Mouse (Mus musculus): Measurements from ENCODE around the gene Olfr68.
"Not testable (repeated sequence)": the region's sequence is repeated elsewhere in the genome, so short reads cannot be mapped to it uniquely, and the experiment has no call there.

Olfr68 gene

GRCm38 (mm10) chr7:103767687-103768086 is 11.8 kb downstream of the Olfr68 start:
- DNase-seq (ENCODE audit: low spot score) = not testable (repeated sequence)

- DNase-seq (ENCODE audit: low spot score) = not testable (repeated sequence)
Observed at GRCm38 (mm10) chr7:103762212-103762611, 17.3 kb downstream of the Olfr68 start.

GRCm38 (mm10) chr7:103757233-103757632 is 22.3 kb downstream of the Olfr68 start, which contains the start of gene Olfr630:
TSS of gene Olfr630 (minus strand) at chr7:103757333.
- no peak for DNase-seq (ENCODE audit: low spot score)

- no peak for DNase-seq (ENCODE audit: low spot score)
Observed at GRCm38 (mm10) chr7:103744843-103745242, 34.7 kb downstream of the Olfr68 start, which contains the start of gene Olfr629. TSS of gene Olfr629 (minus strand) at chr7:103744943.

GRCm38 (mm10) chr7:103730074-103730473 is 49.4 kb downstream of the Olfr68 start, which contains the start of gene Olfr628:
TSS of gene Olfr628 (plus strand) at chr7:103730374.
- DNase-seq (ENCODE audit: low spot score) = no peak
